Mouse (Mus musculus) intestine, embryonic 16.5 days (tissue): ENCODE data around the gene Nop53. TPM values are rescaled to one million over a fixed set of nuclear protein-coding genes. Genes with fewer than 3 reads are reported as not detected.
A peak's percentile ranks its signal among the peaks of the same experiment; 100 is the strongest.

Source experiments
- ATAC-seq: fragments of 200-750 bp; cut with Nextera tagmentation; 2 replicates; pipeline ENCODE4 v1.8.0; 2017; ENCODE audit warnings: moderate TSS enrichment, moderate library complexity
- H3K27ac ChIP-seq: fragments of 300-500 bp; sonication (generic); 2 replicates; pipeline ENCODE4 v1.5.1; 2014; ENCODE audit warnings: mild to moderate bottlenecking, low read length
- H3K27me3 ChIP-seq: fragments of 300-500 bp; sonication (generic); replicated peaks from 2 replicates; pipeline ENCODE4 v1.6.1; 2014; ENCODE audit warnings: low read length, control low read depth, mixed read lengths; ENCODE audit not compliant: control insufficient read depth, insufficient read depth
- H3K36me3 ChIP-seq: fragments of 300-500 bp; sonication (generic); 2 replicates; pipeline ENCODE4 v1.6.1; 2014; ENCODE audit warnings: low read length, control low read depth; ENCODE audit not compliant: control insufficient read depth, insufficient read depth
- H3K4me1 ChIP-seq: fragments of 300-500 bp; sonication (generic); 2 replicates; pipeline ENCODE4 v1.6.1; 2014; ENCODE audit warnings: low read length, control low read depth, mixed read lengths; ENCODE audit not compliant: control insufficient read depth, insufficient read depth
- H3K4me2 ChIP-seq: fragments of 300-500 bp; sonication (generic); 2 replicates; pipeline ENCODE4 v1.6.1; 2014; ENCODE audit warnings: low read depth, low read length, control low read depth
- H3K4me3 ChIP-seq: fragments of 300-500 bp; sonication (generic); 2 replicates; pipeline ENCODE4 v1.5.1; 2014; ENCODE audit warnings: mild to moderate bottlenecking, low read length
- H3K9ac ChIP-seq: fragments of 300-500 bp; sonication (generic); 2 replicates; pipeline ENCODE4 v1.6.1; 2014; ENCODE audit warnings: low read depth, low read length
- H3K9me3 ChIP-seq: fragments of 300-500 bp; sonication (generic); 2 replicates; pipeline ENCODE4 v1.6.1; 2016; ENCODE audit warnings: low read length, control low read depth; ENCODE audit not compliant: control insufficient read depth
- WGBS: fragments of 180-500 bp; shearing (Covaris S2); extraction: QIAGEN DNeasy Blood & Tissue Kit; methylation state at CpG from one replicate; pipeline ENCODE4 v1.1.7; 2014; 5-methylcytosine and 5-hydroxymethylcytosine counted together
- polyA plus RNA-seq: library from polyadenylated mRNA; unstranded; fragments of >200 nt; fragmentation: Nextera tagmentation; extraction: Ambion mirVana; gene quantifications from 2 replicates; pipeline ENCODE4 v1.2.1, GENCODE M21; 2015

The Nop53 gene
- polyA plus RNA-seq, 1 experiment from 2014 or later: 156 TPM

DNA sequence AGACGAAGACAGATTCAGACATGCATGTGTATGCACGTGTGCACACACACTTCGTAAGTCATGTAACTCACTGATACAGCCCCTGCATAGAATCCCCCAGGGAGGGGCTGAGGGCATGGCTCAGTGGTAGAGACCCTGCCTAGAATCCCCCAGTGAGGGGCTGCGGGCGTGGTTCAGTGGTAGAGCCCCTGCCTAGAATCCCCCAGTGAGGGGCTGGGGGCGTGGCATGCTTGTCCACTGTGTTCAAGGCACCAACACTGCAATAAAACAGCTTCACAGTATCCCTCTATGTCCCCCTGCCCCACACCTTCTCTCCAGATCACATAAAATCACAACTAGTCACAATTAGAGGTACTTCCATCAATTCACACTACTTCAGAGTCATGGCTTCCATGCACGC is 15.9 kb upstream of the Nop53 start:
- peak overlapping the region; percentile 82 for H3K27ac ChIP-seq
- no peaks in the 10 kb centered on the region for H3K27me3 ChIP-seq
- WGBS: 76% methylated on average over 7 of the region's 7 CpGs
- no peak overlapping the region for H3K9ac ChIP-seq
- peaks cover 5% of the 10 kb centered on the region; the same call in 1 of the 2 replicates for H3K36me3 ChIP-seq
- no peak overlapping the region for H3K4me3 ChIP-seq
- no peak overlapping the region for H3K4me2 ChIP-seq
- no peaks in the 10 kb centered on the region for H3K9me3 ChIP-seq
- peaks cover 29% of the 10 kb centered on the region for H3K4me1 ChIP-seq
- no peak for ATAC-seq

DNA sequence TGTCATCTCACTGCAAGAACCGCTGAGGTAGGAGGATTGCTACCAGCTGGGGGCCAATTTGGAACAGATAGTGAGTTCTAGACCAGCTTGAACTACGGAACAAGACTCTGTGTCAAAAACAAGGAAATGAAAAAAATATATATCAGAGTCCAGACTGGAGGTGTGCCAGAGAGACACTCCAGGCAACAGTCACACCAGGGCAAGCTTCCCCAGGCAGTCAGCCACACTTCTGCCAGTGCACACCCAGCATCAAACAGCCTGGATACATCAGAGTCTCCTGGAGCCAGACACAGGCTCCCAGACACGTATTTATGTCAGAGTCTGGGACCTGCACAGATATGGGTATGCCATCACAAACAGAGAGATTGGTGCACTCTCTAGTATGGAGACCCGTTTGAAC is 15.4 kb upstream of the Nop53 start:
- Histone ChIP-seq H3K4me1 (peaks cover 32% of the 10 kb centered on the region), H3K27me3 (no peaks in the 10 kb centered on the region), H3K4me3 (no peak overlapping the region), H3K9me3 (no peaks in the 10 kb centered on the region), H3K27ac (0 out of 2 replicates have a peak overlapping the region, but pooled peaks have one; percentile 8), H3K9ac (no peak overlapping the region), H3K4me2 (no peak overlapping the region), H3K36me3 (peaks cover 5% of the 10 kb centered on the region; the same call in 1 of the 2 replicates)
- 51% methylated on average over 4 of the region's 4 CpGs for WGBS
- ATAC-seq: no peak

DNA sequence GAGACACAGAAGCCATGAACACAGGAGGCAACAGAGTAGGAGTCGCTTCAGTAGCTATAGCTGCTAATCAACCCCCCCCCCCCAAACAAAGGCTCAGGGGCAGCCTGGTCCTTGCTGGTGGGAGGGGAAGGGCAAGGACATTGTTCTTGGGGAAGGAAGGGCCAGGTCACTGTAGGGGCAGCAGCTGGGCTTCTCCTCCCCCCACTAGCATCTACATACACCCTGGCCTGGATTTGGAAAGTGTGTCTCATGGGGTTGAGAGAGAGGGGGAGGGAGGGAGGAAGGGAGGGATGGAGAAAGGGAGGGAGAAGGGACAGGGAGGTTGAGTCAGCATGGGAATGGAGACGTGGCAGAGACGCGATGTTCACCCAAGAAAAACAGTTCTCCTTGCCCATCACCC is 14.8 kb upstream of the Nop53 start:
- peaks cover 5% of the 10 kb centered on the region; the same call in 1 of the 2 replicates for H3K36me3 ChIP-seq
- peaks cover 36% of the 10 kb centered on the region for H3K4me1 ChIP-seq
- no peak overlapping the region for H3K4me2 ChIP-seq
- H3K4me3 ChIP-seq: no peak overlapping the region
- no peak for ATAC-seq
- H3K9ac ChIP-seq: no peak overlapping the region
- 33% methylated on average over 4 of the region's 4 CpGs for WGBS
- H3K9me3 ChIP-seq: no peaks in the 10 kb centered on the region
- H3K27me3 ChIP-seq: no peaks in the 10 kb centered on the region
- no peak overlapping the region for H3K27ac ChIP-seq

DNA sequence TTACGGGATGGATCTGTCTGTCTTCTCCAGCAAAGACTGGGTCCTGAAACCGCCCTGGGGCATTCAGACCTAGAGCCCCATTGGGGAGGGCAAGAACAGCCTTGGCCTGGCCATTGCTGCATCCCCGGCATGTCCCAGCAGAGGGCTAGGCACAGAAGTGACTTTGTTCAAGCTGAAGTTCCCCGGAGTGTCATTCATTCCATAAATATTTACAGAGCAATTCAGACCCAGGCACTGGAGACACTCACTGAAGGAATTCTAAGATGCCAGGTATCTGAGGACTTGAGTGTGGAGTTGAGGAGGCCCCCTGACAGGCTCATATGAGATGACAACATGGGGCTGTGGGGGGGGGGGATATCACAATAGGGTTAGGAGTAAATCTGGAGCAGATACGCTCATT is 10.3 kb upstream of the Nop53 start:
- no peak overlapping the region for H3K27ac ChIP-seq
- 60% methylated on average over 5 of the region's 5 CpGs for WGBS
- no peak overlapping the region for H3K4me2 ChIP-seq
- no peaks in the 10 kb centered on the region for H3K9me3 ChIP-seq
- H3K4me3 ChIP-seq: no peak overlapping the region
- H3K9ac ChIP-seq: no peak overlapping the region
- ATAC-seq: no peak
- peaks cover 14% of the 10 kb centered on the region; the same call in 1 of the 2 replicates for H3K4me1 ChIP-seq
- peaks cover 17% of the 10 kb centered on the region for H3K36me3 ChIP-seq
- H3K27me3 ChIP-seq: no peaks in the 10 kb centered on the region

DNA sequence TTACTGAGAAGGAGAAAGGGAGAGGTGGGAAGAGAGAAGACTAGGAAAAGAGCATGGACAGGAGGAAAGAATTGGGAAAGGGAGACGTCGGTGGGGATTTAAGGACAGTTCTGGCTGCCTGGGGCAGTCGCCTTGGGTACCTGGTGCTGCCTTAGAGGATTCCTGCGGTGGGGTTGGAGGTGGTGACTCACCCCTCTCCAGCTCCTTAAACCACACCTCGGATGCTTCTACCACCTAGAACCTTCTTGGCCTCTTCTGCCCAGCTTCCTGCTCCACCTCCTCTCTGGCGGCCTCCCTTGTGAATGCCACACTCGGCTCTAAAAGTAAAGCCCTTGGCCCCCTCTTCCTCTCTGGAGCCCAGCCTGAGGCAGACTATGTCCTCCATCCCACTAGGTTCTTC is 9.6 kb upstream of the Nop53 start:
- Histone ChIP-seq H3K9ac (peak overlapping the region; percentile 42; the same call in 1 of the 2 replicates), H3K4me2 (peak overlapping the region; percentile 42), H3K27me3 (no peaks in the 10 kb centered on the region), H3K4me3 (peak overlapping the region; percentile 20), H3K36me3 (peaks cover 17% of the 10 kb centered on the region), H3K9me3 (no peaks in the 10 kb centered on the region), H3K27ac (peak overlapping the region; percentile 2; the same call in 1 of the 2 replicates), H3K4me1 (peaks cover 14% of the 10 kb centered on the region; the same call in 1 of the 2 replicates)
- ATAC-seq: peak; percentile 37; the same call in 1 of the 2 replicates
- WGBS: 13% methylated on average over 7 of the region's 7 CpGs

DNA sequence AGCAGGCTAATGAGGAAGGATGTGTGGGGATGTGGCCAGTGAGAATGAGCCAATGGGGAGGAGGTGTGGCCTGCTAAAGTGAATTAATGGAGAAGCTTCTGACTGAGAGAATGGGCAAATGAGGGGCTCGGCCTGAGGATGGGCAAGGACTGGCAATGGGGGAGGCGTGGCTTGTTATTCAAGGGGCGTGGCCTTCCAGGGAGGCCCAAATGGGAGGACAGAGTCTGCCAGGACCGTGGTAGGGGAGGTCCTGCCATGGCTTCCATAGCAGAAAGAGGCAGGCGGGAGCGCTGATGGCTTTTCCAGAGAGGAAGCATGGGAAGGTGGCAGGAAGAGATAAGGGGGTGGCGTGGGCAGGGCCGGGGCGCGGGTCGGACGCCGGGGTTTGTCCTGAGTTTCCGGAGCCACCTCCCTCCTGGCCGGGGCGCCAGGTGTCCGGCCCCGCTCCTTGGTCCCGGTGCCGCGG is 9.1 kb upstream of the Nop53 start:
- Histone ChIP-seq H3K27me3 (no peaks in the 10 kb centered on the region), H3K36me3 (peaks cover 17% of the 10 kb centered on the region), H3K4me3 (peak overlapping the region; percentile 20), H3K9me3 (no peaks in the 10 kb centered on the region), H3K27ac (peak overlapping the region; percentile 2; the same call in 1 of the 2 replicates), H3K4me2 (peak overlapping the region; percentile 42), H3K4me1 (peaks cover 14% of the 10 kb centered on the region; the same call in 1 of the 2 replicates), H3K9ac (peak overlapping the region; percentile 42; the same call in 1 of the 2 replicates)
- ATAC-seq: peak; percentile 48
- 13% methylated on average over 20 of the region's 21 CpGs for WGBS

DNA sequence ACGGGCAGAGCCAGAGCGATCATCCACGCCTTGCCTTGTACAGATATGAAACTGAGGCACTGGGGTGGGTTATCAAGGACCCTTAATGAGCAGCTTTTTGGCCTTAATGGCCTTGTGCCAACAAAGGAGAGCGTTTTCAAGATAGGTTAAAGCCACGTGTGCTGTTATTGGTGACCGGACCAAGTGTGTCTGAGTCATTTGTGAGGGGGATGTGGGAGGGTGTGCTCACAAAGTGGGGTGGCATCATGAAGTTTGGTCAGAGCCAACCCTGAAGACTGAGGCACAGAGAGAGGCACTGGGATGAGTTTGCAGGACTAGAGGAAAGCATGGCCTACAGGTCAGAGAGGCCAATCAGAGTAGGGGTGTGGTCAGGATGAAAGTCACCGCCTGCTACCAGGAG is 8.6 kb upstream of the Nop53 start:
- Histone ChIP-seq H3K9me3 (no peaks in the 10 kb centered on the region), H3K27me3 (no peaks in the 10 kb centered on the region), H3K27ac (no peak overlapping the region), H3K9ac (no peak overlapping the region), H3K4me3 (no peak overlapping the region), H3K4me2 (no peak overlapping the region), H3K4me1 (peaks cover 14% of the 10 kb centered on the region; the same call in 1 of the 2 replicates), H3K36me3 (peaks cover 17% of the 10 kb centered on the region)
- ATAC-seq: peak; percentile 27
- WGBS: 91% methylated on average over 7 of the region's 7 CpGs

DNA sequence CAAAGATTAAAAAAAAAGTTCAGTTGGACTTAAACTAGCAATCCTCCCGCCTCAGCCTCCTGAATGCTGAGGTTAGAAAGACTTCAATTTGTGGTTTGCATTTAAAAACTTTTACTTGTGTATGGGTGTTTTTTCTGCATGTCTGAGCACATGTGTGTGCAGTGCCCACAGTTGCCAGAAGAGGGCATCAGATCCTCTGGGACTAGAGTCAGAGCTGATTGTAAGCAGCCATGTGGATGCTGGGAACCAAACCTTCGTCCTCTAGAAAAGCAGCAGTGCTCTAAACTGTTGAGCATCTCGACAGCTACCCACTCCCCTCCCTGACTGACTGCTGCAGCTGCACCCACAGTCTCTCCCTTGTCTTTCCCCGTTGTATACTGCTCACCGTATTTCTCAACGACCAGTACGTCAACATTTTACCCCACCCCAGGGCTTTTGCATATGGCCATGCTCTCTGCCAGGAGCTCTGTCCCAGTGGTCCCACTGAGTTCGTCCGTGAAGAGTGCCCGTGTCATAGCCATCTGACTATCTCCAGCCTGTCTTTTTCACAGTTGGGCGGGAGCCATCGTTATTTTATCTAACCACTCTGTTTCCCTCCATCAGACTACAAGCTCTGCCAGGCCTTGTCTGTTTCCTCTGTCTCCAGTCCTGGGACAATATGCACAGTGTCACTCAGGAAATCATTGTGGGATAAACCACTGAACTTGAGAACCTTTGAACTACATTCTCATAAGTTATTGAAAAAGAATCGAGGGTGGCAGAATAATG is 7.6 kb upstream of the Nop53 start:
- Histone ChIP-seq H3K27me3 (no peaks in the 10 kb centered on the region), H3K9ac (no peak overlapping the region), H3K4me1 (peaks cover 20% of the 10 kb centered on the region), H3K27ac (no peak overlapping the region), H3K4me2 (no peak overlapping the region), H3K36me3 (peaks cover 17% of the 10 kb centered on the region), H3K4me3 (no peak overlapping the region), H3K9me3 (no peaks in the 10 kb centered on the region)
- ATAC-seq: no peak
- 90% methylated on average over 13 of the region's 13 CpGs for WGBS

DNA sequence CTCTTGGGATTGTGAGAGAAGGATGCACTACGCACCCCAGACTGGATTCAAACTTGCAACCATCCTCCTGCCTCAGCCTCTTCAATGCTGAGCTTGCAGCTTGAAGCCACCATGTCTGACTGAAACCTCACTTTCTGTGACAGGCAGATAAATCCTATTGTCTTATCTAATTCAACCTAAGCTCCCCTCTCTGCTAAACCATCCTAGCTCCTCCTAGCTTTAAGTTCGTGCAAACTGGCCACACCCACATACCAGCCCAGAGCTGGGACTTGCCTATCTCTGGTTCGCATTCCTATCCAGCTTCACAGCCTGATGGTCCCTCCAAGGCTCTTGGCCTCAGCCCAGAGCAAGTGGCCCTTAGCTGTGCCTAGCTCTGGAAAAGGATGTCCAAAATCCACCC is 6.5 kb upstream of the Nop53 start:
- no peaks in the 10 kb centered on the region for H3K9me3 ChIP-seq
- H3K4me3 ChIP-seq: no peak overlapping the region
- H3K9ac ChIP-seq: no peak overlapping the region
- WGBS: 63% methylated on average over 3 of the region's 3 CpGs
- H3K36me3 ChIP-seq: peaks cover 12% of the 10 kb centered on the region
- no peak for ATAC-seq
- H3K27ac ChIP-seq: no peak overlapping the region
- no peak overlapping the region for H3K4me2 ChIP-seq
- peaks cover 28% of the 10 kb centered on the region for H3K4me1 ChIP-seq
- no peaks in the 10 kb centered on the region for H3K27me3 ChIP-seq
